Mouse (Mus musculus): Measurements from ENCODE around the gene Gramd1b.

The Gramd1b gene

DNA sequence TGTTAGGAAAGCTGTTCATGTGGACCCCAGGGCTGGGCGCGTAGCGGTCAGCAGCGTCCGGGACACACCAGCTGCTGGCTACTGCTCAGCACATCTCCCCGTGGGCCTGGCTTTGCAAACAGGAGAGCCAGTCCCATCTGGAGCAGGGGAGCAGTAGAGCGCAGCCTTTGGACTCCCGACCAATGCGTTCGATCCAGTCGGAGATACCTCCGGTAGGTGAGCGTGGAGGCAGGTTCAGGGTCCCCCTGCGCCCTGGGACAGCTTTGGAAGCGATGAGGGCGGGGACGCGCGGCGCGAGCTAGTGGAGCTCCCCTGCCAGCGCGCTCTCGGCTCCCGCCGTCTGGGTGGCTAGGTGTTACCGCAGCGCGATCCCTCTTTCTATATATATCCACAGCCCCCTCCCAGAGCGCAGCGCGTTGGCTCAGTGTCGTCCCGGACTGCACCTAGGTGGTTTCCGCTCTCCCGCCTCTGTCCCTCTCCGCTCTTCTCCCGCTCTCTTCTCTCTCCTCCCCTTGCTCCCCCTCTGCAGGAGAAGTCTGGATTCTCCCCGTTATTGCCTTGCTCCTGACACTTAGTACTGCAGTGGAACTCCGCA lies at the start of gene Gramd1b:
Gramd1b (minus strand) TSS at position 357 of the 595 bp plus-strand sequence.
- DNase-seq: no peak

DNA sequence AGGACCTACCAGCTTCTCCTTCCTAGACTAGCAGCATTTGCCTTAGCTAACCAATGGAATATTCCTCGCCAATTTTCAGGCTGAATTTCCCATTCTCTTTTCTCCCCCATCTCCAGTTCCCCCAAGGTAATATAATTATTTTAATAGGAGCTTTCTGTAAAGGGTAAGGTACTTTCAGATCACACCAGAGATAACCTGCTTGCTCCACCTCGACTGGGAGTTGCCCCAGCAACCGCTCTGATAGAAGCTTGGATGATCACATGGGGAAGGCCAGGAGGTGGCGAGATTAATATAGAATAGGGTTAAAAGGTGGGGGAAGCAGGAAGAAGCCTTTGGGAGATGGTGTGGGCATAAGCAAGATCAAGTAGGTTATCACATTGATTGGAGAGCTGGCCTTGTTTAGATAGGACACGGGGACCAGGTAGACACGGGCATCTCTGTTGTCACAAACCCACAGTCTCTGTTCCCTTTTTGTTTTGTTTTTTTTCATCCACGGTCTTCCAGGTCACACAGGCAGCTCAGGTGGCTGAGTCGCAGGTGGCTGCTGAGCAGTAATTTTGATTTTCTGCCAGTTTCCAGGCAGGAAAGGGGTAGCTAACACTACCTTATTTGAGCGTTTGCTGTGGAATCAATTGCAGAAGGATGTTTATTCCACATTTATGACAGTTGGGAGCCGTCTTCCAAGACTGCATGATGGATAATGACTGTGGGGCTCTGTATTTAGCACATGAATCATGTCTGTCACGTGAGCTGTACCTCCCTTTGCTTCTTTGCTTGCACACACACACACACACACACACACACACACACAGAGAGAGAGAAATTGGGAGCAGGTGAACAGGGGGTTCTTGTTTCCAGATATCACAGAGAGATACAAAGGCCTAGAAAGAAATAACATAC lies 47.8 kb upstream of the Gramd1b start:
- no peak for DNase-seq

DNA sequence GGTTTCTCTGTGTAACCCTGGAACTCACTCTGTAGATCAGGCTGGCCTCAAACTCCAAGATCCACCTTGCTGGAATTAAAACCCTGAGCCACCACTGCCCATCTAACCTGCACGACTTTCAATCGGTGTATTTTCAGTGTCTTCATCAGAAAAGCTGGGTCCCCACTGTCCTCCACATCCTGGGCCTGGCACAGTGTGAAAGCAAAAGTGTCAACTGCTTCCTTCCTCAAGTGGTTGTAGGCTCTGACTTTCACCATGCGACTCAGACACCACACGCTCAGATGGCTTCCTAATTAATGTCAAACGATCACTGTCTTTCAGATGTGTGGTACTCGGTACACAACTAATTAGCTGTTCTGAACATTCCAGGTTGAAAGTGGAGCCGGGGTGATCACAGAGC lies 45.9 kb upstream of the Gramd1b start:
- DNase-seq: no peak

DNA sequence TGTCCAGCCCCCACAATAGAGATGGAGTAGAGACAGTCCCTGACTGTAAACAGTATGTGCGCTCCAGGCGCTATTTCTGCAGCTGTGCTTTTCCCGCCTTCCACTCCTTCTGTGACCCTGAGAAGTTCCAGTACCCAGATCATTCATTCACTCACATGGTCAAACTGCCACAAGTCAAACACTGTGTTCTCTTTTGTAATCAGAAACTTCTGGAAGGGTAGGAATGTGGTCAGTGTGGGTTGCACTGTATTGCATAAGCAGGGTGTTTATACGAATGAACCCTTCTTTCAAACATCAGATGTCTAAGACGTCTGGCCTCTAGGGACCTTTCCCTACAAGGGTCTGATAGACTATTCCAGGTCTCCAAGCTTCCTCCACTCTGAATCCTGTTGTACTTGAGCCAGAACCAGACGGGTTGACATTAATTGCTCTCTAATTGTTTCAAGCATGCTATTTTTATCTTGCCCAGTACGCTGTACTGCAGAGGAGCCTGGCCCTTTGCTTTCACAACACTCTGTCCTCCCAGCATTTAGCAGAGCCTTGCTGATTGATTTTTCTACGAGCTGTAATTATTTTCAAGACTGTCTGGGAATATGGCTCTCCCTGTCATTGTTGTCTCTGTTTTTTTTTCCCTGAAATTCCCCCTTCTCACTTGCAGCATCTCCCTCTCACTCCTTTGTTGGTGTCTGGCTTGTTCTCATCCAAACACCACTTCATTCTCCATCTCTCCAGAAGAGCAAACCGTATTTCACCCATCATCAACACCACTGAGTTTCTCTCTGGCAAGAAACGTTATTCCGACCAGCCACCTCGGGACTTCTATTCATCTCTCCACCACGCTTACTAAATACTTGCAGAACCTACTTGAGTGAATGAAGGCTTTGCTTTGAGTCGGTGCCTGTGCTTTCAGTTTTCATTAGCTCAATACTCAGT lies 44.1 kb upstream of the Gramd1b start:
- no peak for DNase-seq

DNA sequence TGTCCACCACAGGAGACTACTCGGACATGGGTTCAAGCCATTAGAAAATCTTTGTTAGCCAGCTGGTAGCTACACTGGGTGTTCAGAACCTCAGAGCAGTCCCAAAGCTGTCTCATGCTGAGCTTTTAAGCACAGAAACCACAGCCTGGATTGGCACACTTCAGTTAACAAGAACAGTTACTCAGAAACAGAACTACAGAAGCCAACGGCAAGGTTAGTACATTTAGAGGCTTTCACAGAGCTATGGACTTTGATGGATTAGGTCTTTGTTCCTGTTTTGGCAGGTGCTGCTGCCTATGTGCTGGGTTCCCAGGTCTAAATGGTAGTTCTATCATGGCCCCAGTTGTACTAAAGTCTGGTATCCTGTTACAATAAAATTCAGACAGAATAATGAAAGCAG lies 40.1 kb upstream of the Gramd1b start:
- no peak for DNase-seq

DNA sequence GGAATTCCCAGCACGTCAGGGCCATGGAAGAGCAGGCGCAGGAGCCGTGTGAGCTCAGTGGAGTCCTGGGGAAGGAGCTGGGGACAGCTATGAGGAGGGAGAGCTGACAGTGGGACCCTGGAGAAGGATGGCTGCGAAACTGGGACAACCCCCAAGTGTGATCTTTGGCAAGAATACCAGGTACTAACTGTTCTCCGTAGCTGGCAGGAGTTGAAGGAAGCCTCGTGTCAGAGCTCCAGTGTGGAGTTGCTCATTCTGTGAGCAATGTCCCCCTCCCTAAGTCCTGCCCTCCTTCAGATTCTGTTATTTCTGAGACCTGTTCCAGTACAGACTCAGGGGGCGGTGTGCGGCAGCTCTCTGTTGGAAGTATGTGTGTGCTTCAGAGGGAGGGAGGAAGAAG lies 36.9 kb upstream of the Gramd1b start:
- DNase-seq: no peak

DNA sequence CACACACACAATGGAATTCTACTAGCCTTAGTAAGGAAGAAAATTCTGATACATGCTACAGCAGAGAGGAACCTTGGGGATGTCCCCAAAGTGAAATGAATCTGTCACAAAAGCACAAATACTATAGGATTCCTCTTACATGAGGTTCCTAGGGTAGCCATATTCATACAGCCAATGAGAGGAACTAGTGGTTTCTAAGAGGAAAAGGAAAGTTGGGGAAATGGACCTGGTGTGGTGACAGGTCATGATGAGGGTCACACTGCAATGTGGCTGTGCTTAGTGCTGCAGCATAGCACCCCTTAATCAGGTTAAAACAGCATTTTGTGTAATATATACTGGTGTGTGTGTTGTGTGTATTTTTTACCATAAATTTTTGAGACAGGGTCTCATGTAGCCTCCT lies 32.6 kb upstream of the Gramd1b start:
- DNase-seq: no peak

DNA sequence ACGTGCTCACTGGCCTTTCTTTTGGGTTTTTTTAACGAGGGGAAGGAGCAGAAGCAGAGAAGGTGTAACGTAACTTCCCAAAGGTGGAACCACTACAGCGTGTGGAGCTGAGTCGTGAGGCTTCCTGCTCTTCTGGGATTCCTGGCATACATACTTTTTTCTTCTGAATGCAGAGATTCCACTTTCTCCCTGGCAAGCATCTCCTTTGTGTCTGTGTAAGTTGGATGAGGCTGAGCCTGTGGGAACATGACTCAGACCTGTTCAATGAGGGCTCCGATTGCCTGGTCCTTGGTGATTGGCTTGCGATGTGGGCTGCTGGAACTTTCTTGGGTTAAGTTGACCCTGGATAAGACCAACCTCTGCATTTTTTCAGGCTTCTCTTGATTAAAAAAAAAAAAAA lies 28.5 kb upstream of the Gramd1b start:
- DNase-seq: no peak

DNA sequence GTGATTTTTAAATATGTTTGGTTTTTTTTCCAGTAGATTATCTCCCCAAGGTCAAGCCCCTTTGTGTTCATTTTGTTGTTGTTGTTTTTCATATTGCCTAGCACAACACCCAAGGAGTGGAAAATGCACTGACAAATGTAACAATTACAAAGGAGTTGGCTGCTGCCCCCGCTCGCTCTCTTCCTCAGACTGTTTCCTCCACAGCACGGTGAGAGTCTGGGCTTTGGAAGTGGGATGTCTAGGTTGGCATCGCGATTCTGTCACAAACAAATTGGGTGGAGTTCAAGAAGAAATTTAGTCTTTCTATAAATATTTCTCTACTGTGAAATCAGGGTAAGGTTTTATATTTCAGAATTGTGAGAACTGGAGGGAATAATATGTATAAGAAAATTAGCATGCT lies 26.6 kb upstream of the Gramd1b start:
- DNase-seq: no peak

DNA sequence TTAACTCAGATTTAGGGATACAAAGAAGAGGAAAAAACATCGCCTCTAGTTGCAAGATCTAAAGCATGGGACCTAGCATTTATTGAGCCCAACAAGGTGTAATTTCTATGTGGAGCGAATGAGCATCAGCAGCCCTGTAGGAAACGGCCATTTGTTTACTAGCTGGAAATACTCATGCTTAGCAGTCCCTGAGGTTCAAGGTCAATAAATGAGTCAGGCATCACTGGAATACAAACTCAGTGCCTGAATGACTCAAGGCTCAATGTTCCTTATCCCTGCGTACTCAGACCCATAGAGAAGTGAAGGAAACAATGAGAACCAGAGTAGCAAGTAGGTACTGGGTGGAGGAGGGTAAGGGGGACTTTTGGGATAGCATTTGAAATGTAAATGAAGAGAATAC lies 25.2 kb upstream of the Gramd1b start:
- DNase-seq: no peak

DNA sequence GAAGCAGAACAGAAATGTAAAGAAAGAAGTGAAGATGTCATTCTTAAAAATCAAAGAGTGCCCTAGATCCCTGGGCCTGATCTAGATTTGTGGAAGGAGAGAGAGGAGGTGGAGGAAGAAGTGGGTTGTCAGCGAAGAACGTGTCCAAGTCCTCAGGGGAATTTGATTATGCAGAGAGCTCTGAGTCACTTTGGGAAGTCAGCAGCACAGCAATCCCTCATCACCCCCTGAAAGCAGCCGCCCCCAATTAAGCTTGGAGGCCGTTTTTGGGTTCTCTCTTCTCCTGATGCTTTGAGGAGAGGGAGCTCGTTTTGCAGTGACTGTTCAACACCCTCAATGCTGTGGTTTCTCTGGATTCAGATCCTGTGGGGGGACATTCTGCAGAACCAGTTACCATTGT lies 24.1 kb upstream of the Gramd1b start:
- no peak for DNase-seq

DNA sequence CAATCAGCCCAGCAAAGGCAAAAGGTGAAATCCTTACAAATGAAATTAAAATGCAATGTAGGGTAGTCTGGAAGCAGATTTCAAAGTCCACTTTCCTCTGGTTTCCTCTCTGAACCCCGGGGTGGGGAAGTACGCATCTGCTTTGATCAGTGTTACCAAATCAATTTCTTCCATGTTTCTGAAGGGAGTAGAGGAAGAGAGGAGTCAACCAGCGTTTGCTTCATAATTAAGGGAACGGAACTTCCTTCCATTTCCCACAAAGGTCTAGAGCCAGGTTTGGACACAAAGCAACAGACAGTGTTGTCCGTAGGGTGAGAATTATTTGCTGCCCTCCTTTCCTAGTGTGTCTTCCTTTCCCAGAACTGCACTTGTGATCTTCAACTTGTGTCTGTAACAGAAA lies 16.7 kb upstream of the Gramd1b start:
- no peak for DNase-seq

DNA sequence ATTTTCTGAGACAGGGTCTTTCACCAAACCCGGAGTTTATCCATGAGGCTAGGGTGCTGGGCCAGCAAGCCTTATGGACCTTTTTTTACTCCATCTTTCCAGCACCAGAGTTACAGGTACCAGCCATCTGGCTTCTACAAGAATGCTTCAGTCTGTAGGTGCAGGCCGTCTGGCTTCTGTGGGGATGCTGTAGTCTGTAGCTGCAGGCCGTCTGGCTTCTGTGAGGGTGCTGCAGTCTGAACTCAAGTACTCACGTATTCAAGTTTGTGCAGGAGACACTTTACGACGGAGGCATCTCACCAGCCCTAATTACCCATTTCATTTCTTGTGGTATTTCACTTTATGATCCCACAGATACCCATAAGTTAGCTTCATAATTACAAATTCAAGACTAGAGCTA lies 14.0 kb upstream of the Gramd1b start:
- no peak for DNase-seq

DNA sequence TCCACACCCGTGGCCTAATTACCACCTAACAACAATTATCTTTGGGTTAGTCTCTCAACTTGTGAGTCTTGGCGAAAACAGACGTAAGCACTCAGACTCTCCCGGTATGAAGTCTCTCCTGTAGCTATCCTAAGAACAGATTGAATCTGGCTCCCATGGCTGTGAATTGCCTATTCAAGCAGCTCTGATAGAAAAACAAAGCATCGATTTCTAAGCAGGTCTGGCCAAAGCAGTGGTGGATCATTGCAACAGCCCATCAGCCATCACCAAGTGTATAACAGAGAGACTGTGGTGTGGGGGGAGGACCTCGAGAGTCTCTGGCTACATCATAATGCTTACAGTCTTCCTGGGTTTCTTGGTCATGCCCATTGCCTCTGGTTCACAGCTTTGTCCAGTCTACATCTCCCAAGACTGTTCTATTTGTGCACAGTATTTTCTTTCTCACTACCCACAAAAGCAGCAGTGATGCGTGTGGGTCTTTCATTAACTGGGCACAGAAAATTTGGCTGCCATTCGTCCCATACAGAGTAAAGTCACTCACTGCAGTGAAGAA lies 8.5 kb upstream of the Gramd1b start:
- no peak for DNase-seq

DNA sequence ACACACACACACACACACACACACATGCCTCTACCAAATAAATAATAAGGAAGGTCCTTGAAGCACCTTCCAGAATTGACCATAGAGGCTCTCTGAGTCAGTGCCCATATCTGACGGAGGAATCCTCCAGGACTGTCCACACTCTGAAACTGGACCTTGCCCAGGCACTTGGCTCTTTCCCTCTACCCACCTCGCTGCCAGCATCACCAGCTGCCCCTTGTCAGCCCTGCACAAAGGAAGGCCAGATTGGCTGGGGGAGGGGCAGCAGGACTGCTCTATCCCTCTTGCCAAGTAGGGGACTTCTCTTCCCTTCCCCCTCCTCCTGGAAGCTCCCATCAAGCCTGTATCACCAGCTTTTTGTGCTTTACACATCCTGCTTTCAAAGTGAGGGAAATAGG lies 6.5 kb upstream of the Gramd1b start:
- DNase-seq: no peak

DNA sequence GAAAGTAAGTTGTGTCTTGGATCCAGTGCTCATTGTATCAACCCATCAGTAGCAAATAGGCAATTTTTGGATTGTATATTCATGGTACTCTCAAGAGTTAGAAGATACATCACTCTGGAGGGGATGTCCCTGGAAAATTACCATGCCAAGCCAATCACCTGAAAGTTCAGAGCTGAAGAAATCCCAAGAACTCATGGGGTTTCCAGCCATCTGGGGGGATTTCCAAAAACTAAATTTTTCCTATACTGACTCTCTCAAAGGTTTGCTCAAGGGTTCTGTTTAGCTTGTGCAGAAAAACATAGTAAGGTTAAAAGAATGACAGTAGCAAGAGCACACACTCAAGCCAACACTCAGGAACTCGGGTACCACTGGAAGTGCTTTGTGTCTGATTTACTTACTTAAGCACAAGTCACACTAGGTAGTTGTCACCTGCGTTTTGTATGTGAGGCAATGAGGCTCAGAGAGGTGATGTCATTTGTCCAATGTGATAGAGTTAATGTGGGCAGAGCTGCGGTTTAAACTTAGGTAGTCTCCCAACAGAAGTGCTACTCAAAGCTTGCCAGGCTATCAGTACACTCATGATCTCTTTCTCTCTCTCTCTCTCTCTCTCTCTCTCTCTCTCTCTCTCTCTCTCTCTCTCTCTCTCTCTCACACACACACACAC lies 6.0 kb upstream of the Gramd1b start:
- no peak for DNase-seq

DNA sequence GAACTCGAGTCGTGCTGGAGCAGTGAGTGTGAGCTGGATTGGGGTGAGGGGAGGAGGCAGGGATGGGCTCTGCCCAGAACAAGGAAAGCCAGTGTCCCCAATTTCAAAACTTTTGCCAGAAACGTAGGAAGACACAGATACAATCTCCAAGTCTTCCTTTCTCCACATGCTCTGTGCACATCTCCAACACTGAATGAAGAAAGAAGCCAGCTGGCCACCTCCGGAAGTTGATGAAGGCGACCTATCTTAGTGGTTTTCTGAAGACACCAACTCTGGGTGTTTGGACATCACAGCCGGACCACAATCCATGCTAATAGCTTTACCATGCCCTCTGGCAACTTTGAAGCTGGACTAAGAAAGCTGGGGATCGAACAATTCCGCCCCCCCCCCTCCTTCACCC lies 647 bp downstream of the Gramd1b start:
- DNase-seq: no peak

DNA sequence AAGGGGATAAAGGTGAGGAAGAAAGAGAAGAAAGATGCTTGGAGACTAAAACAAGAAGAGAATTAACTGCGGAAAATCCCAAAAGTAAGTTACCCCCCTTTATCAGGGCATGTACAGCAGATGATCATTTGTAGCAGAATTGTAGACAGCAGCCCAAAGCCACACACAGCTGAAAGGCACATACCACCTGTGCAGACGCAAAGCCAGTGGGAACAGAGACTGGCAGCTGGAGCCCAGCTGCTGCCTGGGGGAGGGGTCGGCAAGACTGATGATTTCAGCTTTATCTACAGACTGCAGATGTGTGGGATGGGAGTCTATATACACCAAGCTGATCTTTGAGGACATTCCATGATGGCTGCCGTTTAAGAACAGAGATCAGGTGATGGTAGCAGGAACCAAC lies 2.5 kb downstream of the Gramd1b start:
- no peak for DNase-seq

DNA sequence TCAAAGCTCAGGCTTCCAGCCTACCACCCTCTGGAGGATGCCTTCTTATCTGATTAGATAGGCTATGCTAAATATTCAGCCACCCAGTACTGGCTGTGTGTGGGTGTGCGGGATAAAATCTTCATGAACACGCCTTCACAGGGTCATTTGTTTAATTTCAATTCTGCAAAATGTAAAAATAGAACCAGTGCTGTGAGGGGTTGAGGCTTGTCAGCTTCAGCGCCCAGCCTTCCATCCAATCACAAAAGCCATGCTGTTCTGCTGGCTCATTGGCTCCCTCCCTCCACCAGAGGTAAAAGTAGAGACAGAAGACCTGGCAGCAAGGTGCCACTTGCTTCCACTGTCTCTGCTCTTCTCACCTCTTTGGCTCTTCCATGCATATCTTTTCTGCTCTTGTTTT lies 4.3 kb downstream of the Gramd1b start:
- no peak for DNase-seq

DNA sequence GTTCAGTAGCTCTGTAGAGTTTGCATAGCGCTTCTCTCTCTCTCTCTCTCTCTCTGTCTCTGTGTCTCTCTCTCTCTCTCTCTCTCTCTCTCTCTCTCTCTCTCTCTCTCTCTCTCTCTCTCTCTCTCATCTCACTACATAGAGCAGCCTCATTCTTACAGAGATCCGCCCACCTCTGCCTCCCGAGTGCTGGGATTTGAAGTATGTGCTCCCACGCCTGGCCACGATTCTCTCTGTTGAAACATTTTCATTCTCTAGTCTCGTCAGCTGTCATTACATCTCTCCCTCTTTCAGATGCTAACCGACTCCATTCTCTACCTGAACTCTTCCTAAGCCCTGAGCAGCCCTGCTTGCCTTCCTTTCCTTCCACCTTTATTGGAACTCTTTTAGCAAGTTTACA lies 9.0 kb downstream of the Gramd1b start:
- no peak for DNase-seq

DNA sequence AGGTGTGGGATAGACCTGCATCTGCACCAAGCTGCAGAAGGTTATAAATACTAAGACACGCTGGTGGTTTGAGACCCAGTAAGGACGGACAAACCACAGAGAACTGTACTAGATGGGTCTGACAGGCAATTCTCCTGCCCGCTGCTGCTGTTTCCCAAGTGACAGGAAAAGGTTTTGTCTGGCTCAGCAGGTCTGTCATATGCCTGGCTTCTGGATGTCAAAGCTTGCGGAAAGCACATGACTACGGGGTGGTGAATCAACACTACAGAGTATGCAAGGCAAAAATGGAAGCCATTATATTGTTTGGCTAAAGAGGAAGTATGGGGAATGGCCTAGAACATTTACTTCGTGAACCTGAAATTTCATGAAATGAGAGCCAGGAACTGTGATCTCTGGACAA lies 10.1 kb downstream of the Gramd1b start:
- no peak for DNase-seq

DNA sequence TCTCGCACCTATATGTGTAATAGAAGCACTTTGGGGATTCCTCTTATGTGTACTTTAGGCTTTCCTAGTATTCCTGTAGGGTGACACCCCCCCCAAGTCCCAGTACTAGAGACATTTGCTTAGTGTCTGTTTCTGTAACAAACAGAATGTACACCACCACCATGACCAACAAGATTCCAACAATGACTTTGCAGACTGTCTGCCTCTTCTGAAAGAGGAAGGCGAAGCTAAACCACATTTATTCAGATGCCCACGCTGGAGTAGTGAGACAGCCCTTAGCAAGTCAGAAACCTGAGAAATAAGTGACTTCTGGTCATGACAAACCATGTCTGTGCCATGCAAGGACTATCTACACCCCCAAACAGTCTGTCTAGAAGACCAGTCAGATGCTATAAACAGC lies 11.9 kb downstream of the Gramd1b start:
- no peak for DNase-seq

DNA sequence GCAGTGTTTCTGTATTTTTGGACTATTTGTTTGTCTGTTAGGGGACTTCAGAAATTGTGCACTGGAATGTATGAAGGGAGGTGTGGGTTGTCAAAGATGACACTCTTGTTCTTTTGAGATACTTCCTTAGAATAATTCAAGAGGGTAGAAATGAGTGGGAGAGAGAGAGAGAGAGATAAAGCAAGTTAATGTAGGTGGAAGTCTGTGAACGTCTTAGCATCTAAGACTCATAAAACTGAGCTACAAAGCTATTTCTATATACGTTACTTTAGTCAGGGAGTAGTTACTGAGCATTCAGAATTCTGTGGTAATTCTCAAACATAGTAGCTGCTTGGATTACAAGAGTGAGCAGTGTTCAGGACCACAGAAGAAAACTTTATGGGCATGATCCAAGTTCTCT lies 19.2 kb downstream of the Gramd1b start:
- no peak for DNase-seq

Measured in thymus, adult 18-20 months (tissue).